Mouse (Mus musculus): ENCODE measurements around the gene Ripor3.

Ripor3 gene

GRCm38 (mm10) chr2:168028376-168028775, 18.0 kb upstream of the Ripor3 start:
- no peak for DNase-seq (ENCODE audit: low spot score in 2 of 2)

- DNase-seq (ENCODE audit: low spot score in 2 of 2): no peak
Measured at GRCm38 (mm10) chr2:168026467-168026866, 16.0 kb upstream of the Ripor3 start.

GRCm38 (mm10) chr2:168025882-168026281, 15.5 kb upstream of the Ripor3 start:
- no peak for DNase-seq (ENCODE audit: low spot score in 2 of 2)

GRCm38 (mm10) chr2:168025174-168025573, 14.8 kb upstream of the Ripor3 start:
- DNase-seq (ENCODE audit: low spot score in 2 of 2): peak; percentile 78 to 83

GRCm38 (mm10) chr2:168023763-168024402, 13.5 kb upstream of the Ripor3 start:
- DNase-seq (ENCODE audit: low spot score in 2 of 2): no peak

- DNase-seq (ENCODE audit: low spot score in 2 of 2): peak; percentile 74 to 83
Measured at GRCm38 (mm10) chr2:168019201-168019715, 8.8 kb upstream of the Ripor3 start.

GRCm38 (mm10) chr2:168016951-168017391, 6.6 kb upstream of the Ripor3 start:
- DNase-seq (ENCODE audit: low spot score in 2 of 2): peak; percentile 63 to 86

GRCm38 (mm10) chr2:168010893-168011292, 475 bp upstream of the Ripor3 start:
- no peak for DNase-seq (ENCODE audit: low spot score in 2 of 2)

- no peak for DNase-seq (ENCODE audit: low spot score in 2 of 2)
Measured at GRCm38 (mm10) chr2:168008132-168008531, 2.3 kb downstream of the Ripor3 start.

- no peak for DNase-seq (ENCODE audit: low spot score in 2 of 2)
Measured at GRCm38 (mm10) chr2:168006489-168006888, 3.9 kb downstream of the Ripor3 start.

- DNase-seq (ENCODE audit: low spot score in 2 of 2): no peak
Measured at GRCm38 (mm10) chr2:168005616-168006015, 4.8 kb downstream of the Ripor3 start.

GRCm38 (mm10) chr2:168005005-168005404, 5.4 kb downstream of the Ripor3 start:
- DNase-seq (ENCODE audit: low spot score in 2 of 2): no peak

- no peak for DNase-seq (ENCODE audit: low spot score in 2 of 2)
Measured at GRCm38 (mm10) chr2:168004369-168004768, 6.0 kb downstream of the Ripor3 start.

GRCm38 (mm10) chr2:168003431-168003830, 7.0 kb downstream of the Ripor3 start:
- DNase-seq (ENCODE audit: low spot score in 2 of 2): no peak

GRCm38 (mm10) chr2:168002884-168003283, 7.5 kb downstream of the Ripor3 start:
- DNase-seq (ENCODE audit: low spot score in 2 of 2): no peak

- DNase-seq (ENCODE audit: low spot score in 2 of 2): no peak
Measured at GRCm38 (mm10) chr2:168002188-168002587, 8.2 kb downstream of the Ripor3 start.

GRCm38 (mm10) chr2:167999145-167999743, 11.2 kb downstream of the Ripor3 start:
- no peak for DNase-seq (ENCODE audit: low spot score in 2 of 2)

GRCm38 (mm10) chr2:167997562-167997961, 12.9 kb downstream of the Ripor3 start:
- DNase-seq (ENCODE audit: low spot score in 2 of 2): no peak

GRCm38 (mm10) chr2:167996672-167997215, 13.7 kb downstream of the Ripor3 start:
- no peak for DNase-seq (ENCODE audit: low spot score in 2 of 2)

GRCm38 (mm10) chr2:167995870-167996635, 14.4 kb downstream of the Ripor3 start:
- no peak for DNase-seq (ENCODE audit: low spot score in 2 of 2)

- no peak for DNase-seq (ENCODE audit: low spot score in 2 of 2)
Measured at GRCm38 (mm10) chr2:167993260-167993659, 17.2 kb downstream of the Ripor3 start.

- peak; percentile 75 to 84 for DNase-seq (ENCODE audit: low spot score in 2 of 2)
Measured at GRCm38 (mm10) chr2:167989310-167989709, 21.1 kb downstream of the Ripor3 start.
